Mouse (Mus musculus) limb, embryonic 10.5 days (tissue): ENCODE results near the gene Ankrd11. TPM values are rescaled to one million over a fixed set of nuclear protein-coding genes. Genes with fewer than 3 reads are reported as not detected.

Experiments used
- DNase-seq: peaks from one replicate; pipeline ENCODE4 v3.0.0-alpha.2; 2017; ENCODE audit warnings: low spot score
- H3K27ac ChIP-seq: fragments of 300-500 bp; sonication (generic); 2 replicates; pipeline ENCODE4 v1.5.1; 2016; ENCODE audit warnings: mild to moderate bottlenecking
- H3K27me3 ChIP-seq: fragments of 300-500 bp; sonication (generic); 2 replicates; pipeline ENCODE4 v1.6.1; 2016; ENCODE audit warnings: low read depth, mild to moderate bottlenecking; ENCODE audit not compliant: poor library complexity, severe bottlenecking
- H3K36me3 ChIP-seq: fragments of 300-500 bp; sonication (generic); 2 replicates; pipeline ENCODE4 v1.6.1; 2016; ENCODE audit warnings: mild to moderate bottlenecking, moderate library complexity
- H3K4me1 ChIP-seq: fragments of 300-500 bp; sonication (generic); 2 replicates; pipeline ENCODE4 v1.6.1; 2016
- H3K4me3 ChIP-seq: fragments of 300-500 bp; sonication (generic); 2 replicates; pipeline ENCODE4 v1.5.1; 2016; ENCODE audit warnings: mild to moderate bottlenecking, moderate library complexity
- H3K9me3 ChIP-seq: fragments of 300-500 bp; sonication (generic); replicated peaks from 2 replicates; pipeline ENCODE4 v1.6.1; 2016; ENCODE audit warnings: mild to moderate bottlenecking
- whole genome bisulfite sequencing: fragments of 180-500 bp; shearing (Covaris S2); methylation state at CpG from one replicate; pipeline ENCODE4 v1.1.7; 2016; 5-methylcytosine and 5-hydroxymethylcytosine counted together
- polyA plus RNA-seq: library from polyadenylated mRNA; unstranded; fragments of >200 nt; fragmentation: Nextera tagmentation; extraction: Ambion mirVana; gene quantifications from 2 replicates; pipeline ENCODE4 v1.2.1, GENCODE M21; 2016

The Ankrd11 gene
- polyA plus RNA-seq, 1 experiment from 2014 or later = 54.8 TPM

GRCm38 (mm10) chr8:123018484-123019164 lies 23.5 kb downstream of the Ankrd11 start:
- H3K27ac ChIP-seq = no peak overlapping the region
- no peak overlapping the region for H3K4me3 ChIP-seq
- H3K9me3 ChIP-seq = no peaks in the 10 kb centered on the region
- 89% methylated on average over 4 of the region's 4 CpGs for WGBS
- H3K4me1 ChIP-seq = peaks cover 17% of the 10 kb centered on the region
- DNase-seq = no peak
- H3K36me3 ChIP-seq = peaks cover 22% of the 10 kb centered on the region
- H3K27me3 ChIP-seq = no peaks in the 10 kb centered on the region

GRCm38 (mm10) chr8:123017143-123017542 lies 24.9 kb downstream of the Ankrd11 start:
- H3K4me3 ChIP-seq = no peak overlapping the region
- WGBS = 96% methylated on average over 4 of the region's 4 CpGs
- no peaks in the 10 kb centered on the region for H3K27me3 ChIP-seq
- no peak overlapping the region for H3K27ac ChIP-seq
- H3K9me3 ChIP-seq = no peaks in the 10 kb centered on the region
- H3K36me3 ChIP-seq = peaks cover 28% of the 10 kb centered on the region
- peaks cover 17% of the 10 kb centered on the region for H3K4me1 ChIP-seq
- no peak for DNase-seq

- Histone ChIP-seq H3K9me3 (no peaks in the 10 kb centered on the region), H3K27ac (no peak overlapping the region), H3K4me1 (peaks cover 13% of the 10 kb centered on the region), H3K27me3 (no peaks in the 10 kb centered on the region), H3K4me3 (no peak overlapping the region), H3K36me3 (peaks cover 28% of the 10 kb centered on the region)
- WGBS = 76% methylated on average over 3 of the region's 3 CpGs
- DNase-seq = no peak
Measured at GRCm38 (mm10) chr8:123015074-123015473, 27.0 kb downstream of the Ankrd11 start.

GRCm38 (mm10) chr8:123014429-123014828 lies 27.6 kb downstream of the Ankrd11 start:
- WGBS = 84% methylated on average over 7 of the region's 7 CpGs
- Histone ChIP-seq H3K27me3 (no peaks in the 10 kb centered on the region), H3K9me3 (no peaks in the 10 kb centered on the region), H3K4me3 (no peak overlapping the region), H3K27ac (no peak overlapping the region), H3K4me1 (peaks cover 11% of the 10 kb centered on the region), H3K36me3 (peaks cover 34% of the 10 kb centered on the region)
- DNase-seq = no peak

GRCm38 (mm10) chr8:123011321-123011720 lies 30.8 kb downstream of the Ankrd11 start:
- DNase-seq = no peak
- Histone ChIP-seq H3K9me3 (no peaks in the 10 kb centered on the region), H3K4me1 (0 out of 2 replicates have a peak, but pooled peaks cover 4% of the 10 kb centered on the region), H3K27ac (no peak overlapping the region), H3K27me3 (no peaks in the 10 kb centered on the region), H3K36me3 (peaks cover 25% of the 10 kb centered on the region), H3K4me3 (no peak overlapping the region)

GRCm38 (mm10) chr8:123005805-123006204 lies 36.3 kb downstream of the Ankrd11 start:
- Histone ChIP-seq H3K4me3 (no peak overlapping the region), H3K36me3 (peaks cover 8% of the 10 kb centered on the region), H3K27ac (no peak overlapping the region), H3K9me3 (no peaks in the 10 kb centered on the region), H3K4me1 (peaks cover 16% of the 10 kb centered on the region), H3K27me3 (no peaks in the 10 kb centered on the region)
- WGBS = 86% methylated on average over 5 of the region's 5 CpGs
- DNase-seq = no peak

GRCm38 (mm10) chr8:123005328-123005727 lies 36.7 kb downstream of the Ankrd11 start:
- Histone ChIP-seq H3K4me3 (no peak overlapping the region), H3K4me1 (peaks cover 18% of the 10 kb centered on the region), H3K36me3 (peaks cover 8% of the 10 kb centered on the region), H3K27me3 (no peaks in the 10 kb centered on the region), H3K27ac (no peak overlapping the region), H3K9me3 (no peaks in the 10 kb centered on the region)
- WGBS = 75% methylated on average over 3 of the region's 3 CpGs
- no peak for DNase-seq

- Histone ChIP-seq H3K36me3 (no peaks in the 10 kb centered on the region), H3K27ac (no peak overlapping the region), H3K9me3 (no peaks in the 10 kb centered on the region), H3K27me3 (no peaks in the 10 kb centered on the region), H3K4me3 (no peak overlapping the region), H3K4me1 (peaks cover 18% of the 10 kb centered on the region)
- WGBS = 80% methylated on average over 14 of the region's 14 CpGs
- no peak for DNase-seq
Measured at GRCm38 (mm10) chr8:123004033-123004922, 37.8 kb downstream of the Ankrd11 start.

- H3K36me3 ChIP-seq = peaks cover 6% of the 10 kb centered on the region; the same call in 1 of the 2 replicates
- H3K27me3 ChIP-seq = no peaks in the 10 kb centered on the region
- H3K4me1 ChIP-seq = peaks cover 12% of the 10 kb centered on the region
- H3K27ac ChIP-seq = no peak overlapping the region
- WGBS = 85% methylated on average over 2 of the region's 2 CpGs
- no peak overlapping the region for H3K4me3 ChIP-seq
- no peak for DNase-seq
- no peaks in the 10 kb centered on the region for H3K9me3 ChIP-seq
Measured at GRCm38 (mm10) chr8:123000311-123000710, 41.8 kb downstream of the Ankrd11 start.

- Histone ChIP-seq H3K9me3 (no peaks in the 10 kb centered on the region), H3K4me1 (0 out of 2 replicates have a peak, but pooled peaks cover 5% of the 10 kb centered on the region), H3K4me3 (no peak overlapping the region), H3K27me3 (no peaks in the 10 kb centered on the region), H3K27ac (no peak overlapping the region), H3K36me3 (peaks cover 6% of the 10 kb centered on the region; the same call in 1 of the 2 replicates)
- 78% methylated on average over 4 of the region's 4 CpGs for WGBS
- DNase-seq = no peak
Measured at GRCm38 (mm10) chr8:122997963-122998362, 44.1 kb downstream of the Ankrd11 start.

GRCm38 (mm10) chr8:122993740-122994139 lies 48.3 kb downstream of the Ankrd11 start:
- peaks cover 6% of the 10 kb centered on the region; the same call in 1 of the 2 replicates for H3K36me3 ChIP-seq
- DNase-seq = no peak
- H3K4me3 ChIP-seq = no peak overlapping the region
- 0 out of 2 replicates have a peak, but pooled peaks cover 8% of the 10 kb centered on the region for H3K4me1 ChIP-seq
- no peaks in the 10 kb centered on the region for H3K9me3 ChIP-seq
- H3K27me3 ChIP-seq = no peaks in the 10 kb centered on the region
- no peak overlapping the region for H3K27ac ChIP-seq
- WGBS = 82% methylated on average over 5 of the region's 5 CpGs

- Histone ChIP-seq H3K9me3 (no peaks in the 10 kb centered on the region), H3K36me3 (peaks cover 6% of the 10 kb centered on the region; the same call in 1 of the 2 replicates), H3K27me3 (no peaks in the 10 kb centered on the region), H3K4me3 (no peak overlapping the region), H3K4me1 (0 out of 2 replicates have a peak, but pooled peaks cover 8% of the 10 kb centered on the region), H3K27ac (no peak overlapping the region)
- no peak for DNase-seq
- 84% methylated on average over 3 of the region's 3 CpGs for WGBS
Measured at GRCm38 (mm10) chr8:122993031-122993430, 49.0 kb downstream of the Ankrd11 start.

GRCm38 (mm10) chr8:122992296-122992695 lies 49.8 kb downstream of the Ankrd11 start:
- Histone ChIP-seq H3K4me1 (peaks cover 10% of the 10 kb centered on the region; the same call in 1 of the 2 replicates), H3K4me3 (no peak overlapping the region), H3K36me3 (peaks cover 6% of the 10 kb centered on the region; the same call in 1 of the 2 replicates), H3K27me3 (no peaks in the 10 kb centered on the region), H3K27ac (no peak overlapping the region), H3K9me3 (no peaks in the 10 kb centered on the region)
- 71% methylated on average over 2 of the region's 2 CpGs for WGBS
- no peak for DNase-seq
